Mouse (Mus musculus): Measurements from ENCODE around the gene Il18r1. TPM values are rescaled to one million over a fixed set of nuclear protein-coding genes. Genes with fewer than 3 reads are reported as not detected.

Il18r1 gene
- polyA plus RNA-seq, 1 experiment from 2014 or later, result 0.50 TPM

DNA sequence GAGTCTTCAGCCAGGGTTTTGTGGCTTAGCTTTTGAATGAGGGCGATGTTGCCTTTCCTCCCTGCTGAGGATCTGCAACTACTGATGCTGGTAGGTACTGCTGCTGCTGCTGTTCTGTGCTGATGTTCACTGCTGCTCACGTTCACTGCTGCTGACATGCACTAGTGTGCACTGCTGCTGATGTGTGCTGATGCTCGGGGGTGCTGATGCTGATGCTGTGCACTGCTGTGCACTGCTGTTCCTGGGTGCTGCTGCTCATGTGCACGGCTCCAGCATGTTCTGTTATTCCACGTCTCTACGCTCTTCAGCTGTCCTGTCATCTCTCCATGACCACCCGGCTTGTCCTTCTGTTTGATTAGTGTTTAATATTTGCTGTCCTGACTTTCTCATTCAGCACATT, 57.6 kb downstream of the Il18r1 start:
- Histone ChIP-seq H3K4me1 (ENCODE audit: insufficient read depth) (no peaks in the 10 kb centered on the region), H3K9ac (no peak overlapping the region), H3K4me3 (ENCODE audit: low read depth, low read length) (no peak overlapping the region), H3K4me2 (no peak overlapping the region), H3K27ac (ENCODE audit: low read depth) (no peak overlapping the region), H3K27me3 (ENCODE audit: insufficient read depth, low read length) (no peaks in the 10 kb centered on the region), H3K36me3 (ENCODE audit: insufficient read depth) (no peaks in the 10 kb centered on the region), H3K9me3 (ENCODE audit: low read depth, low read length) (no peaks in the 10 kb centered on the region)
- 78% methylated on average over 7 of the region's 7 CpGs for WGBS
- no peak for DNase-seq
- no peak for TF ChIP-seq CTCF (IDR thresholded peaks at IDR 0.05; ENCODE audit: low read depth)
- no peak for ATAC-seq (ENCODE audit: insufficient read depth)

DNA sequence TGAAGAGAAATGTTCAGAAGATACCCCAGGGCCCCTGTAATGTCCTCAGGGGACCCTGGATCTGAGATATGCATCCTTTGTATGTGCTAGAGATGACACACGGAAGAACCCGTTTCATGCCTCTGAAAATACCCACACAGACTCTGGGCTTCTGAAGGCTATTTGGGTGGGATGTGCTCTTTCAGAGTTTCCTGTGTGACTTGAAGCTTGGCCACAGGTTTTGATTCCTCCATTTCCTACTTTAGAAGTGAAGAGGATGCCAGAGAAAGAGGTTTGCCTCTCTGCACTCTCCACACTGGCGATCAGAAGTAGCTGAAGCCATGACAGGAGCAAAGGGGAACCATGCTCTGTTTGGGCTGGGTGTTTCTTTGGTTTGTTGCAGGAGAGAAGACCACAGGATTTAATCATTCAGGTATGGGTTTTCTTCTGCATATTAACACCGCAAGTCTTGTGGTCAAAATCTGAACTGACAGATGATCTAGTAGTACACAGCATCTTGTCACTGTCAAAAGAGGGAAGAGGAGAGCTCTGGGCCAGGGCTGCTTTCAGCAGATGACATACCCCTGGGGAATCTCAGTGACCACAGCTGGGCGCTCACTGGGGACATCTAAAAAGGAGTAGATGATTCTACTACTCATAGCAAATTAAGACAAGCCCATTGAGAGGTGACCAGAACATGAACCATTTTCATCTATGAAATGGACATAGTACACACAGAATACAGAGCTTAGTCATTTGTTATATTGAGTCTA, 58.8 kb downstream of the Il18r1 start:
- Histone ChIP-seq H3K27me3 (ENCODE audit: insufficient read depth, low read length) (no peaks in the 10 kb centered on the region), H3K27ac (ENCODE audit: low read depth) (no peak overlapping the region), H3K4me2 (no peak overlapping the region), H3K9me3 (ENCODE audit: low read depth, low read length) (no peaks in the 10 kb centered on the region), H3K4me3 (ENCODE audit: low read depth, low read length) (no peak overlapping the region), H3K9ac (no peak overlapping the region), H3K36me3 (ENCODE audit: insufficient read depth) (no peaks in the 10 kb centered on the region), H3K4me1 (ENCODE audit: insufficient read depth) (no peaks in the 10 kb centered on the region)
- TF ChIP-seq CTCF (IDR thresholded peaks at IDR 0.05; ENCODE audit: low read depth), result no peak
- DNase-seq (no peak), ATAC-seq (ENCODE audit: insufficient read depth) (no peak)
- 80% methylated on average over 5 of the region's 5 CpGs for WGBS

- no peaks in the 10 kb centered on the region for H3K36me3 ChIP-seq (ENCODE audit: insufficient read depth)
- no peak for TF ChIP-seq CTCF (IDR thresholded peaks at IDR 0.05; ENCODE audit: low read depth)
- no peak overlapping the region for H3K27ac ChIP-seq (ENCODE audit: low read depth)
- no peaks in the 10 kb centered on the region for H3K27me3 ChIP-seq (ENCODE audit: insufficient read depth, low read length)
- WGBS, result 74% methylated on average over 5 of the region's 5 CpGs
- no peak overlapping the region for H3K4me2 ChIP-seq
- DNase-seq, result no peak
- ATAC-seq (ENCODE audit: insufficient read depth), result no peak
- no peak overlapping the region for H3K9ac ChIP-seq
- no peak overlapping the region for H3K4me3 ChIP-seq (ENCODE audit: low read depth, low read length)
- no peaks in the 10 kb centered on the region for H3K9me3 ChIP-seq (ENCODE audit: low read depth, low read length)
- no peaks in the 10 kb centered on the region for H3K4me1 ChIP-seq (ENCODE audit: insufficient read depth)
These were observed 63.9 kb downstream of the Il18r1 start for GRCm38 (mm10) chr1:40529287-40529686.

- ATAC-seq (ENCODE audit: insufficient read depth), result no peak
- Histone ChIP-seq H3K9me3 (ENCODE audit: low read depth, low read length) (no peaks in the 10 kb centered on the region), H3K27me3 (ENCODE audit: insufficient read depth, low read length) (no peaks in the 10 kb centered on the region), H3K4me2 (no peak overlapping the region), H3K36me3 (ENCODE audit: insufficient read depth) (no peaks in the 10 kb centered on the region), H3K4me1 (ENCODE audit: insufficient read depth) (no peaks in the 10 kb centered on the region), H3K9ac (no peak overlapping the region), H3K27ac (ENCODE audit: low read depth) (no peak overlapping the region), H3K4me3 (ENCODE audit: low read depth, low read length) (no peak overlapping the region)
- TF ChIP-seq CTCF (IDR thresholded peaks at IDR 0.05; ENCODE audit: low read depth), result peak; percentile 23; the same call in 1 of the 2 replicates
- 72% methylated on average over 5 of the region's 5 CpGs for WGBS
- DNase-seq, result no peak
These were observed 72.2 kb downstream of the Il18r1 start for GRCm38 (mm10) chr1:40537577-40537976.

DNA sequence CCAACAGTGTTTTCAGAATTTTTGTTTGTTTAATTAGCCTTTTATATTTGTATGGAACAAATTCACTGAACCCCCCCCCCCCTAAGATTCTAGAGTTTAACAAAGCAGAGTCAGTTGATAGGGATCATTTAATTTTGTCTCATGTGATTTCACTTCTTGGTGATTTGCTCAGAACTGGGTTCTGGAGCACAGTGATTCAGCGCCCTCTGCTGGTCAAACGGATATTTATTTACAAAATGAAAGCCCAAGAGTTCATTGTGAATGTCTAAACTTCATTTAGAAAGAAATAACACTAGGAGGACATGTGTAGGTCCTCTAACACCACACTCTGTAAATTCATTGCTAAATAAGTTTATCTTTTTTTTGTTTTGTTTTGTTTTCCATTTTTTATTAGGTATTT, 79.3 kb downstream of the Il18r1 start:
- Histone ChIP-seq H3K4me1 (ENCODE audit: insufficient read depth) (no peaks in the 10 kb centered on the region), H3K9ac (no peak overlapping the region), H3K4me3 (ENCODE audit: low read depth, low read length) (no peak overlapping the region), H3K27ac (ENCODE audit: low read depth) (no peak overlapping the region), H3K27me3 (ENCODE audit: insufficient read depth, low read length) (no peaks in the 10 kb centered on the region), H3K4me2 (no peak overlapping the region), H3K36me3 (ENCODE audit: insufficient read depth) (no peaks in the 10 kb centered on the region), H3K9me3 (ENCODE audit: low read depth, low read length) (no peaks in the 10 kb centered on the region)
- peak; percentile 76 for TF ChIP-seq CTCF (IDR thresholded peaks at IDR 0.05; ENCODE audit: low read depth)
- peak; percentile 93 for DNase-seq
- WGBS, result 0% methylated on average over 2 of the region's 2 CpGs
- no peak for ATAC-seq (ENCODE audit: insufficient read depth)

GRCm38 (mm10) chr1:40546645-40547044, 81.3 kb downstream of the Il18r1 start:
- no peak for TF ChIP-seq CTCF (IDR thresholded peaks at IDR 0.05; ENCODE audit: low read depth)

GRCm38 (mm10) chr1:40547064-40547572, 81.8 kb downstream of the Il18r1 start:
- TF ChIP-seq CTCF (IDR thresholded peaks at IDR 0.05; ENCODE audit: low read depth), result no peak
- H3K4me3 ChIP-seq (ENCODE audit: low read depth, low read length), result no peak overlapping the region
- H3K9me3 ChIP-seq (ENCODE audit: low read depth, low read length), result no peaks in the 10 kb centered on the region
- DNase-seq (no peak), ATAC-seq (ENCODE audit: insufficient read depth) (no peak)
- no peak overlapping the region for H3K4me2 ChIP-seq
- no peaks in the 10 kb centered on the region for H3K4me1 ChIP-seq (ENCODE audit: insufficient read depth)
- 71% methylated on average over 11 of the region's 11 CpGs for WGBS
- no peak overlapping the region for H3K27ac ChIP-seq (ENCODE audit: low read depth)
- H3K9ac ChIP-seq, result no peak overlapping the region
- no peaks in the 10 kb centered on the region for H3K36me3 ChIP-seq (ENCODE audit: insufficient read depth)
- H3K27me3 ChIP-seq (ENCODE audit: insufficient read depth, low read length), result no peaks in the 10 kb centered on the region

More at GRCm38 (mm10) chr1:40546645-40547044, 81.3 kb downstream of the Il18r1 start:
- Histone ChIP-seq H3K27ac (ENCODE audit: low read depth) (no peak overlapping the region), H3K4me1 (ENCODE audit: insufficient read depth) (no peaks in the 10 kb centered on the region), H3K4me3 (ENCODE audit: low read depth, low read length) (no peak overlapping the region), H3K4me2 (no peak overlapping the region), H3K27me3 (ENCODE audit: insufficient read depth, low read length) (no peaks in the 10 kb centered on the region), H3K36me3 (ENCODE audit: insufficient read depth) (no peaks in the 10 kb centered on the region), H3K9ac (no peak overlapping the region), H3K9me3 (ENCODE audit: low read depth, low read length) (no peaks in the 10 kb centered on the region)
- no peak for DNase-seq
- no peak for ATAC-seq (ENCODE audit: insufficient read depth)
- 55% methylated on average over 4 of the region's 4 CpGs for WGBS

All from lung, embryonic 14.5 days (tissue).